Mouse (Mus musculus): ENCODE measurements around the gene App.

App gene

DNA sequence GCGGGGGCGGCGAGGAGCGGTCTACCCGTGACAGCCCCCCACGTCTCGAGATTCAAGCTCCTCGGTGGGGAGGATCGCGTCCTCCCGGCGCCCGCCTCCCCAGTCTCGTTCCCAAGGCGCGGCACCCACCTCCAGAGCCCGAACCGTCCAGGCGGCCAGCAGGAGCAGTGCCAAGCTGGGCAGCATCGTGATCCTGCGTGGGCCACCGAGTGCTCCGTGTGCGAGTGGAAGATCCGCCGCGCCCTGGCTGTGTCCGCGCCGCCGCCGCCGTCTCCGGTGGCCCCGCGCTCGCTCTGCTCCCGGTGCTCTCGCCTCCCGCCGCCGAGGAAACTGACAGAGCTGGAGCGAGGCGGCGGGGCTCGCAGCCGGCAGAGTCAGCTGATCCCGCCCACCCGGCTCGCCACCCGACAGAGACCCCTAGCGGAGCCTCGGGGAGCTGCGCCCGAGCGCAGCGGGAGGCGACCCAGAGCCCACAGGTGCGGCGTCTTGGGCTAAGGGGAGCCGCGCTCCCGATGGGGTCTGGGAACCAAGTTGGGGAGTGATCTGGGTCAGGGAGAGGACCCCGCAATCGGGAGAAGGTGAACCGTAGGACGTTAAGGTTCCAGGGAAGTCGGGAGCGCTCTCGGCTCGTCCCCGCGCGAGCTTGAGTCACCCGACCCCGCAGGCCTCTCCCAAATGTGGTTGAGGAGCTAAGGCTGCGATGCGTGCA, at the start of gene App:
App (minus strand) TSS at position 394 of the 709 bp plus-strand sequence.
- no peak for TF ChIP-seq GATA4 (IDR thresholded peaks at IDR 0.05; ENCODE audit: insufficient replicate concordance, low read length)

DNA sequence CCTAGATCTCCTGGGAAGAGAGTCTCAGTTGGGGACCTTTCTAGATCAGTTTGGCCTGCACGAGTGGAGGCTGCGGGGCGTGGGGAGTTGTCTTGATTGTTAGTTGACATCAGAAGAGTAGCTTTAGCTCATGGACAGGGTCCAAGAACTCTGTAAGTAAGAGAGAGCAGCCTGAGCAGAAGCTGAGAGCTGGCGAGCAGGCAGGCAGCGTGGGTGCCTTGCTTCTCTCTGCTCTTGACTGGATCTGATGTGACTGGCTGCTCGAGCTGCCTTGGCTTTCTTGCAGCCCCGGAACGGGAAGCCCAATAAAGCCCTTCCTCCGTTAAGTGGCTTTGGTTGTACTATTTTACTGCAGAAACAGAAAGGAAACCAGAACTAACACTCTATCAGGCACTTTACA, 42.3 kb upstream of the App start:
- TF ChIP-seq GATA4 (IDR thresholded peaks at IDR 0.05; ENCODE audit: insufficient replicate concordance, low read length): no peak

DNA sequence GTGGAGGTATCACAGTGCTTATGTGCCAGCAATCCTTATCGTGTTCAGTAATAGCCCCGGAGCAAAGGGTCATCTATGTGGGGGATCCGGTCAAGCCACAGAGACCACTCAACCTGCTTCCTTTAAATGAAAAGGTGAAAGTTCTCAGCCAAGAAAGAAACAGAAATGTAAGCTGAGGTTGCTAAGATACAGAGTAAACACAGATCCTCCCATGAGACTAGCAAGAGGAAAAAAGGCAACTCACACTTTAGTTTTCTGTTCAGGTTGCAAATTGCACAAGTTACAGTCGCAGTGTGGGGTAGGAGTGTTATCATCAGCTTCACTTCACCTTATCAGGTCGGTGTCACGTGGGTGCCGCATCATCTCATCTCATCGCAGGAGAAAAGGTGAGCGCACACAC, 41.6 kb upstream of the App start:
- no peak for TF ChIP-seq GATA4 (IDR thresholded peaks at IDR 0.05; ENCODE audit: insufficient replicate concordance, low read length)

DNA sequence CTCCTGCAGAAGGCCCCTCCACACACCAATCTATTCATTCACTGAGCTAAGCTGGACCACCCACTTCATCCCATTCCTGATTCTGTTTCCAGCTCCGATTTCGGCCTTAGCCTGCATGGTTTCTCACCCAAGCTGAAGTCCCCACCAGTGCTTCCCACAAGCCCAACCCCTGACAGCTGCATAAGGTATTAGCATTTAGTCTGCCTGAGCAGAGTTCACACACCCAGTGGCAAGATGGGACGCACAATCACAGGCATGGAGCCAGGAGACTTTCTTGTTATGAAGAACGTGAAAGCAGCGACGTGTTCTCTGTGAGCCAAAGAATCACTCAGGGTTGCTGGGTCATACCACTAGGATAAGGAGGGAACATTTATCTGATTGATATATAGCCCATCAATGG, 22.1 kb upstream of the App start:
- TF ChIP-seq GATA4 (IDR thresholded peaks at IDR 0.05; ENCODE audit: insufficient replicate concordance, low read length): no peak

GRCm38 (mm10) chr16:85195167-85195566, 21.6 kb upstream of the App start:
- no peak for TF ChIP-seq GATA4 (IDR thresholded peaks at IDR 0.05; ENCODE audit: insufficient replicate concordance, low read length)

- no peak for TF ChIP-seq GATA4 (IDR thresholded peaks at IDR 0.05; ENCODE audit: insufficient replicate concordance, low read length)
These were observed 7.9 kb upstream of the App start for GRCm38 (mm10) chr16:85181502-85181901.

- TF ChIP-seq GATA4 (IDR thresholded peaks at IDR 0.05; ENCODE audit: insufficient replicate concordance, low read length): no peak
These were observed 7.1 kb upstream of the App start for GRCm38 (mm10) chr16:85180710-85181109.

DNA sequence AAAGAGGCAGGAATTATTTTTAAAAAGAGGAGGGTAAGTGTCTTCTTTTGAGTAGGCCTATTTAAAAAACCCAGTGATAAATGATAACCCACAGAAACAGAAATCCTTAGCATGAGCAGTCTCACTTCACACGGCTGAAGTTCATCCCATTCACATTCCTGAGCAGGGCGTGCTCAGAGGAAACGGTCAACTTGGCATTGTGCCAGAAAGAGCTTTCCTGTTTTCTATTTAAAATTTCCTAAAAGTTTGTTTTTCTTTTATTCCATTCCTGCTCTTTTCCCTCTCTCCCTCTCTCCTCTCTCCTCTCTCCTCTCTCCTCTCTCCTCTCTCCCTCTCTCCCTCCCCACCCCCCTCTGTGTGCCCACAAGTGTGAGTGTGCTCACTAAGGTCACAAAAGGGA, 3.1 kb upstream of the App start:
- TF ChIP-seq GATA4 (IDR thresholded peaks at IDR 0.05; ENCODE audit: insufficient replicate concordance, low read length): no peak

- TF ChIP-seq GATA4 (IDR thresholded peaks at IDR 0.05; ENCODE audit: insufficient replicate concordance, low read length): no peak
These were observed 794 bp downstream of the App start for GRCm38 (mm10) chr16:85172571-85173372.

DNA sequence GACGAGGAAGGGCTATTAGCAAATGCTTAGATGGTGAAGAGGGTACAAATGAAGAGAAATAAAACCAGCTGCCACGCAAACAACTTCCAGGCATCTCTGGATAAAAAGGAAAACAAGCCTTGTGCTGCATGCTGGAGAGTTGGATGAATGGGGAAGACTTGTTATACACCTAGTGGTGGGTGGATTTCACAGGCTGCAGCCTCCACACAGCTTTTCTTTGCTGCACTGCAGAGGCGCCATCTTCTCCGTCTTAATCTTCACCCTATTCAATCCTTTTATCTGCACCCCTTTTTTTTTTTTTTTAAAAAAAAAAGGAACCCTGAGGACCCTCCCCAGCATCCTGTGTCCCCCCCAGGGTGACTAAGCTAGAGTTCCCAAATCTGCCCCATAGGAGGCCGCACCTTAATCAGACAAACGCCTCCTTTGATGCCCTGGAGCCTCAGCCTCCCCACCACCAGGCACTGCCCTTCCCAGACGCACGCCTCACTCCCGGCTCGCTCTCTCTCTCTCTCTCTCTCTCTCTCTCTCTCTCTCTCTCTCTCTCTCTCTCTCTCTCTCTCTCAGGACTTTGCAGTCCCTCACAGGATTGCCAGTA, 1.5 kb downstream of the App start:
- no peak for TF ChIP-seq GATA4 (IDR thresholded peaks at IDR 0.05; ENCODE audit: insufficient replicate concordance, low read length)

- TF ChIP-seq GATA4 (IDR thresholded peaks at IDR 0.05; ENCODE audit: insufficient replicate concordance, low read length): no peak
These were observed 2.6 kb downstream of the App start for GRCm38 (mm10) chr16:85170826-85171510.

DNA sequence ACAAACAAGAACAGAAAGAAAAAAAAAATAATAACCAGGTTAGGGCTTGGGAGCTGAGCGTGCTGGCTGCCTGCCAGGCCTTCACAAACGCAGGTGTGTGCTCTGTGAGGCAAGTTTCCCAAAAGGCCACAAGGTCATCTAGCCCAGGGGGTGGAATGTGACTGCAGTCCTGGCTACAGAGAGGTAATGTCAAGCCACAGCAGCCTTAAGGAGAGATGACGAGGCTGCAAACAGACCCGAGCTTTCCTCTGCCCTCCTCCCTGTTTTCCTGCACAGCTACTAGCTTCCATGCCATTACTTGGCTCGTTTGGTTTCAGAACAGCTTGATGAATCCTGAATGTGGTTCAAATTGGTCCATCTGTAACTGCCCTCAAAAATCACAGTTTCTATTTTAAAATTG, 4.7 kb downstream of the App start:
- TF ChIP-seq GATA4 (IDR thresholded peaks at IDR 0.05; ENCODE audit: insufficient replicate concordance, low read length): no peak

GRCm38 (mm10) chr16:85166205-85166604, 7.4 kb downstream of the App start:
- no peak for TF ChIP-seq GATA4 (IDR thresholded peaks at IDR 0.05; ENCODE audit: insufficient replicate concordance, low read length)

- TF ChIP-seq GATA4 (IDR thresholded peaks at IDR 0.05; ENCODE audit: insufficient replicate concordance, low read length): no peak
These were observed 7.9 kb downstream of the App start for GRCm38 (mm10) chr16:85165631-85166030.

DNA sequence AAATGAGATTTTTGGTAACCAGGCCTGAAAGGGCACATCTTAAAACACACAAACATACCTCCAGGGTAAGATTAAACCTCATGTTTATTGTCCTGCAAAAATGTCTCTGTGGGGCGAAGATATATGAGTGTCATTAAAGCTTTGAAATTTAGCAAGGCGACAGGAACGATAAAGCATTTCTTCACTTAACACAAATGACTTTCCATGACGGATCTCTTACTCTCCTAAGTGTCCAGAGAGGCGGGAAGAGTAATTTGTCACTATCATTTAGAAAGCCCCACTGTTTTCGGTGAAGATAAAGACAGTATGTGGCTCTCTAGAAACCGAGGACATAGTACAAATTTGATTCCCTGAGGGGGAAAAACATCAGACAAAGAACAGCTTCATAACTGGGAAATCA, 8.4 kb downstream of the App start:
- no peak for TF ChIP-seq GATA4 (IDR thresholded peaks at IDR 0.05; ENCODE audit: insufficient replicate concordance, low read length)

- TF ChIP-seq GATA4 (IDR thresholded peaks at IDR 0.05; ENCODE audit: insufficient replicate concordance, low read length): no peak
These were observed 10.8 kb downstream of the App start for GRCm38 (mm10) chr16:85162779-85163178.
